Mouse (Mus musculus) forelimb bud, embryonic 11.5 days (tissue): ENCODE data around the gene Ppp1r27.

Experiments used
- DNase-seq: peaks from one replicate; pipeline ENCODE4 v3.0.0-alpha.2; 2012; ENCODE audit warnings: low read depth, low spot score

The Ppp1r27 gene

GRCm38 (mm10) chr11:120547469-120547868, 3.5 kb downstream of the Ppp1r27 start:
- no peak for DNase-seq

- DNase-seq = no peak
These were observed 5.0 kb downstream of the Ppp1r27 start for GRCm38 (mm10) chr11:120545964-120546363.

GRCm38 (mm10) chr11:120542376-120542775, 8.6 kb downstream of the Ppp1r27 start:
- no peak for DNase-seq

- no peak for DNase-seq
These were observed 9.0 kb downstream of the Ppp1r27 start for GRCm38 (mm10) chr11:120541907-120542306.

- no peak for DNase-seq
These were observed 11.5 kb downstream of the Ppp1r27 start for GRCm38 (mm10) chr11:120539285-120540014.

GRCm38 (mm10) chr11:120538955-120539284, 12.0 kb downstream of the Ppp1r27 start:
- no peak for DNase-seq

- DNase-seq = no peak
These were observed 12.4 kb downstream of the Ppp1r27 start for GRCm38 (mm10) chr11:120538485-120538884.

GRCm38 (mm10) chr11:120535804-120536203, 15.1 kb downstream of the Ppp1r27 start:
- no peak for DNase-seq

GRCm38 (mm10) chr11:120535145-120535544, 15.8 kb downstream of the Ppp1r27 start:
- DNase-seq = no peak

- no peak for DNase-seq
These were observed 16.8 kb downstream of the Ppp1r27 start for GRCm38 (mm10) chr11:120534093-120534492.

- DNase-seq = no peak
These were observed 19.3 kb downstream of the Ppp1r27 start for GRCm38 (mm10) chr11:120531646-120532045.

- DNase-seq = no peak
These were observed 20.6 kb downstream of the Ppp1r27 start, which contains the start of gene Gcgr for GRCm38 (mm10) chr11:120530085-120530964. Gene Gcgr, plus strand, starts transcription at chr11:120530699.

- no peak for DNase-seq
These were observed 22.0 kb downstream of the Ppp1r27 start for GRCm38 (mm10) chr11:120528903-120529302.

- DNase-seq = no peak
These were observed 23.1 kb downstream of the Ppp1r27 start for GRCm38 (mm10) chr11:120527690-120528354.

GRCm38 (mm10) chr11:120525959-120526358, 25.0 kb downstream of the Ppp1r27 start:
- DNase-seq = no peak

- no peak for DNase-seq
These were observed 28.4 kb downstream of the Ppp1r27 start for GRCm38 (mm10) chr11:120522581-120522980.

GRCm38 (mm10) chr11:120520967-120521540, 29.9 kb downstream of the Ppp1r27 start:
- DNase-seq = no peak

- no peak for DNase-seq
These were observed 30.4 kb downstream of the Ppp1r27 start for GRCm38 (mm10) chr11:120520498-120520897.

GRCm38 (mm10) chr11:120519738-120520137, 31.2 kb downstream of the Ppp1r27 start:
- no peak for DNase-seq

GRCm38 (mm10) chr11:120518558-120518957, 32.4 kb downstream of the Ppp1r27 start:
- no peak for DNase-seq

- DNase-seq = no peak
These were observed 32.9 kb downstream of the Ppp1r27 start for GRCm38 (mm10) chr11:120518027-120518426.

GRCm38 (mm10) chr11:120517147-120517546, 33.8 kb downstream of the Ppp1r27 start:
- DNase-seq = no peak
